Mouse (Mus musculus) embryonic facial prominence, embryonic 15.5 days (tissue): ENCODE data around the gene Tyrobp. TPM values are rescaled to one million over a fixed set of nuclear protein-coding genes. Genes with fewer than 3 reads are reported as not detected.

Experiments used
- ATAC-seq: fragments of 200-750 bp; cut with Nextera tagmentation; 2 replicates; pipeline ENCODE4 v1.8.0; 2017; ENCODE audit warnings: low read depth, moderate TSS enrichment; ENCODE audit not compliant: insufficient number of reproducible peaks, low FRiP score, low TSS enrichment
- H3K27ac ChIP-seq: fragments of 300-500 bp; sonication (generic); replicated peaks from 2 replicates; pipeline ENCODE4 v1.5.1; 2015; ENCODE audit warnings: mild to moderate bottlenecking, inconsistent platforms
- H3K27me3 ChIP-seq: fragments of 300-500 bp; sonication (generic); 2 replicates; pipeline ENCODE4 v1.6.1; 2015; ENCODE audit warnings: inconsistent platforms
- H3K36me3 ChIP-seq: fragments of 300-500 bp; sonication (generic); 2 replicates; pipeline ENCODE4 v1.6.1; 2015; ENCODE audit warnings: mild to moderate bottlenecking, inconsistent platforms
- H3K4me1 ChIP-seq: fragments of 300-500 bp; sonication (generic); 2 replicates; pipeline ENCODE4 v1.6.1; 2015; ENCODE audit warnings: inconsistent platforms
- H3K4me2 ChIP-seq: fragments of 300-500 bp; sonication (generic); replicated peaks from 2 replicates; pipeline ENCODE4 v1.6.1; 2015; ENCODE audit warnings: mild to moderate bottlenecking, inconsistent platforms
- H3K4me3 ChIP-seq: fragments of 300-500 bp; sonication (generic); replicated peaks from 2 replicates; pipeline ENCODE4 v1.5.1; 2015; ENCODE audit warnings: mild to moderate bottlenecking, inconsistent platforms
- H3K9ac ChIP-seq: fragments of 300-500 bp; sonication (generic); 2 replicates; pipeline ENCODE4 v1.6.1; 2015; ENCODE audit warnings: inconsistent platforms
- H3K9me3 ChIP-seq: fragments of 300-500 bp; sonication (generic); replicated peaks from 2 replicates; pipeline ENCODE4 v1.6.1; 2016; ENCODE audit warnings: inconsistent platforms
- WGBS: fragments of 180-500 bp; shearing (Covaris S2); methylation state at CpG from one replicate; pipeline ENCODE4 v1.1.7; 2015; 5-methylcytosine and 5-hydroxymethylcytosine counted together
- polyA plus RNA-seq: library from polyadenylated mRNA; unstranded; fragments of >200 nt; fragmentation: Nextera tagmentation; extraction: Ambion mirVana; gene quantifications from 2 replicates; pipeline ENCODE4 v1.2.1, GENCODE M21; 2015

Gene Tyrobp
- polyA plus RNA-seq, 1 experiment from 2014 or later = 95.4 TPM

DNA sequence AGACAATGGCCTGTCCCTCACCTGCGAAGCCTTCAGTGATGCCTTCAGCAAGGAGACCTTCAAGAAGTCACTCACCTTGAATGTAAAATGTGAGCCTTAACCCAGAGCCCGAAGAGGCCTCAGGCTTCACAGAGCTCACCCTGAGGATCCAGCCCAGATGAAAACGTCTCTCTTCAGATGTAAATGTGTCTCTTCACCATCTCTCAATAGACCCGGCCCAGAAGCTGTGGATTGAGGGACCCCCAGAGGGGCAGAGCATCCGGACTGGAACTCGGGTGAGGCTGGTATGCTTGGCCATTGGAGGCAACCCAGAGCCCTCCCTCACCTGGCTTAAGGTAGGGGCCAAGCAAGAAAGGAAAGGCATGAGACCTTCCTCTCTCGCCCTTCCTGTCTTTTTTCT, 50.0 kb downstream of the Tyrobp start:
- Histone ChIP-seq H3K4me3 (no peak overlapping the region), H3K9ac (no peak overlapping the region), H3K4me2 (no peak overlapping the region), H3K9me3 (no peaks in the 10 kb centered on the region), H3K36me3 (no peaks in the 10 kb centered on the region), H3K4me1 (peaks cover 4% of the 10 kb centered on the region; the same call in 1 of the 2 replicates), H3K27ac (no peak overlapping the region), H3K27me3 (peaks cover 92% of the 10 kb centered on the region)
- 29% methylated on average over 7 of the region's 7 CpGs for WGBS
- no peak for ATAC-seq

DNA sequence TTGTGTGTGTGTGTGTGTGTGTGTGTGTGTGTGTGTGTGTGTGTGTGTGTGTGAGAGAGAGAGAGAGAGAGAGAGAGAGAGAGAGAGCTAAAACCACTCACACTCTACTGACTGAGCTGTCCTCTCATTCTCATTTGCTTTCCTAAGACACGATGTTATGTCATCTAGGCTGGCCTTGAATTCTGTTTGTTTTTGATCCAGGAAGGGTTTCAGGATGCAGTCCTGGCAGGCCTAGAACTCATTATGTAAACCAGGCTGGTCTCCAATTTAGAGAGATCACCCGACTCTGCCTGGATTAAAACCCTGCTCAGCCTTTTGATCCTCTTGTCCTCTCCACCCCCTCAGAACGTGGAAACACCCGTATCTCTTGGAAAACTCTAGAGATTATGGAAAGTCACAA, 50.4 kb downstream of the Tyrobp start:
- Histone ChIP-seq H3K27me3 (peaks cover 89% of the 10 kb centered on the region), H3K27ac (no peak overlapping the region), H3K9ac (no peak overlapping the region), H3K4me2 (no peak overlapping the region), H3K9me3 (no peaks in the 10 kb centered on the region), H3K36me3 (no peaks in the 10 kb centered on the region), H3K4me1 (peaks cover 4% of the 10 kb centered on the region; the same call in 1 of the 2 replicates), H3K4me3 (no peak overlapping the region)
- 15% methylated on average over 4 of the region's 4 CpGs for WGBS
- ATAC-seq = no peak

DNA sequence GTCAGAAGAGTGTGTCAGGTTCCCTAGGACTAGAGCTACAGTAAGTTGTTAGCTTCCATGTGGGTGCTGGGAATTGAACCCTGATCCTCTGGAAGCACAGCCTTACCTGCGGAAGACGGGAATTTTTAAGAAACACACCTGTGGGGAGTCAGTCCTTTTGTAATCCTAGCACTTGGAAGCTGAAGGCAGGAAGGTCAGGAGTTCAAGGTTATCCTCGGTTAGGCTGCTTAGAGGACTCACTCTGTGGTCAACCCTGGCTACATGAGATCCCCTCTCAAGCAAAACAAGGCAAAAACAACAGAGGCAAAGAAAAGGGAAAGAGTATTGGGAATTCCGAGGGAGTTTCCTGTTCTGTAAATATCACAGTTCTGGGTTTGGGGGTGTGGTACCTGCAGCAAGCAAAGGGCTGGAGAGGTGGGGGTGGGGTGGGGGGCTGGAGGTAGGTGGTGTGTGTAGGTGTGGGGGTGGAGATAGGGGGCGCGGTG, 51.3 kb downstream of the Tyrobp start:
- Histone ChIP-seq H3K4me3 (no peak overlapping the region), H3K36me3 (no peaks in the 10 kb centered on the region), H3K27me3 (peaks cover 82% of the 10 kb centered on the region), H3K4me1 (peaks cover 4% of the 10 kb centered on the region; the same call in 1 of the 2 replicates), H3K4me2 (no peak overlapping the region), H3K27ac (no peak overlapping the region), H3K9me3 (no peaks in the 10 kb centered on the region), H3K9ac (no peak overlapping the region)
- no peak for ATAC-seq
- WGBS = 9% methylated on average over 6 of the region's 6 CpGs

Other genes with a start within 250 kb of the Tyrobp start
- 13.6 and 17.7 TPM in 2 replicates for gene Zfp146, start 244.0 kb upstream of the Tyrobp start, polyA plus RNA-seq
- 6.4 and 6.5 TPM in 2 replicates for gene Cox7a1, start 229.6 kb upstream of the Tyrobp start, polyA plus RNA-seq
- gene Capns1, start 214.9 kb upstream of the Tyrobp start, polyA plus RNA-seq = 111 and 113 TPM in 2 replicates
- gene Polr2i, start 181.8 kb upstream of the Tyrobp start, polyA plus RNA-seq = 155 and 160 TPM in 2 replicates
- 172 and 177 TPM in 2 replicates for gene Tbcb, start 181.5 kb upstream of the Tyrobp start, polyA plus RNA-seq
- 0.31 and 0.39 TPM in 2 replicates for gene Ovol3, start 178.0 kb upstream of the Tyrobp start, polyA plus RNA-seq
- gene Thap8, start 133.7 kb upstream of the Tyrobp start, polyA plus RNA-seq = 0.34 and 0.49 TPM in 2 replicates
- 6.7 and 8.6 TPM in 2 replicates for gene Wdr62, start 133.3 kb upstream of the Tyrobp start, polyA plus RNA-seq
- gene Clip3, start 122.0 kb upstream of the Tyrobp start, polyA plus RNA-seq = 36.3 and 47.3 TPM in 2 replicates
- gene Alkbh6, start 105.0 kb upstream of the Tyrobp start, polyA plus RNA-seq = 84.9 and 92.8 TPM in 2 replicates
- gene Syne4, start 99.0 kb upstream of the Tyrobp start, polyA plus RNA-seq = 30.5 and 36.9 TPM in 2 replicates
- gene E130208F15Rik, start 92.0 kb upstream of the Tyrobp start, polyA plus RNA-seq = 0.60 and 1.9 TPM in 2 replicates
- 17.9 and 18.8 TPM in 2 replicates for gene Sdhaf1, start 89.9 kb upstream of the Tyrobp start, polyA plus RNA-seq
- 5.7 and 6.6 TPM in 2 replicates for gene Lrfn3, start 51.0 kb upstream of the Tyrobp start, polyA plus RNA-seq
- 2.2 and 2.4 TPM in 2 replicates for gene Hcst, start 6.1 kb downstream of the Tyrobp start, polyA plus RNA-seq
- gene Nfkbid, start 8.0 kb downstream of the Tyrobp start, polyA plus RNA-seq = 1.7 and 1.8 TPM in 2 replicates
- gene Aplp1, start 31.8 kb downstream of the Tyrobp start, polyA plus RNA-seq = 52.0 and 61.3 TPM in 2 replicates
- 1.1 and 1.3 TPM in 2 replicates for gene Kirrel2, start 43.9 kb downstream of the Tyrobp start, polyA plus RNA-seq
- gene Nphs1, start 44.6 kb downstream of the Tyrobp start, polyA plus RNA-seq = 0.17 TPM in 2 replicates
- not detected in 2 replicates for gene Prodh2, start 79.9 kb downstream of the Tyrobp start, polyA plus RNA-seq
- 12.2 and 16.2 TPM in 2 replicates for gene Arhgap33, start 121.3 kb downstream of the Tyrobp start, polyA plus RNA-seq
- 19.9 and 22.2 TPM in 2 replicates for gene Hspb6, start 138.4 kb downstream of the Tyrobp start, polyA plus RNA-seq
- 11.6 and 17.6 TPM in 2 replicates for gene Proser3, start 138.5 kb downstream of the Tyrobp start, polyA plus RNA-seq
- gene Lin37, start 146.1 kb downstream of the Tyrobp start, polyA plus RNA-seq = 45.6 and 46.8 TPM in 2 replicates
- gene U2af1l4, start 149.5 kb downstream of the Tyrobp start, polyA plus RNA-seq = 83.7 and 86.6 TPM in 2 replicates
- gene Gm49396, start 149.6 kb downstream of the Tyrobp start, polyA plus RNA-seq = 11.0 and 15.0 TPM in 2 replicates
- gene Psenen, start 149.9 kb downstream of the Tyrobp start, polyA plus RNA-seq = 136 and 140 TPM in 2 replicates
- gene Igflr1, start 151.7 kb downstream of the Tyrobp start, polyA plus RNA-seq = 5.3 and 6.1 TPM in 2 replicates
- gene Kmt2b, start 175.0 kb downstream of the Tyrobp start, polyA plus RNA-seq = 10.8 and 11.6 TPM in 2 replicates
- 1.5 and 1.8 TPM in 2 replicates for gene Zbtb32, start 185.1 kb downstream of the Tyrobp start, polyA plus RNA-seq
- gene Upk1a, start 199.1 kb downstream of the Tyrobp start, polyA plus RNA-seq = 0.54 and 0.75 TPM in 2 replicates
- gene Cox6b1, start 212.4 kb downstream of the Tyrobp start, polyA plus RNA-seq = 848 and 867 TPM in 2 replicates
- not detected in 2 replicates for gene Etv2, start 222.1 kb downstream of the Tyrobp start, polyA plus RNA-seq
- 126 and 129 TPM in 2 replicates for gene Rbm42, start 236.6 kb downstream of the Tyrobp start, polyA plus RNA-seq